Mouse (Mus musculus) gastrocnemius, adult 8-10 months (tissue): ENCODE measurements around the gene Npas3. TPM values are rescaled to one million over a fixed set of nuclear protein-coding genes. Genes with fewer than 3 reads are reported as not detected.

Source experiments
- DNase-seq, 2 experiments: peaks; one replicate each; pipeline ENCODE4 v3.0.0; 2022; ENCODE audit warnings: low spot score in 2 of 2
- total RNA-seq, 4 experiments: library from RNA; stranded (reverse); gene quantifications; 2 replicates each; pipeline ENCODE4 v1.2.4; 2022

Gene Npas3
- total RNA-seq, 4 experiments from 2014 or later: 0.07 TPM; not detected in 3

DNA sequence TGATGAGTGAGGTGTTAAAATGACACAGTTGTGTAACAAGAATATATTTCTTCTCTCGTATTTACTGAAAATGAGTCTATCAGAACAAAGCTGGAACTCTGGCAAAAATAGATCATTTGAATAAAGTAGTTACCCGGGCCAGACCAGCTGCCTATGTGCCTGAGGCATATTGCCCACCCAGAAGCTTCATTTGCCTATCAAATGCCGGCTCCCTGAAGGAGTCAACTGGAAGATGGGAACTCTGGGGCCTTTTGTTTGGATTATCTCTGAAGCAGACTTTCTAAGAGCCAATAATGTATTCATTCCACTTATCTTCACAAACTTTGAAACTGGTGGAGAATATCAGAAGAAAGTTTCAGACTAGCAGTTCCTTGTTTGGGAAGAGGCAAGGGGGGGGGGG, 862.5 kb downstream of the Npas3 start:
- DNase-seq: no peak

DNA sequence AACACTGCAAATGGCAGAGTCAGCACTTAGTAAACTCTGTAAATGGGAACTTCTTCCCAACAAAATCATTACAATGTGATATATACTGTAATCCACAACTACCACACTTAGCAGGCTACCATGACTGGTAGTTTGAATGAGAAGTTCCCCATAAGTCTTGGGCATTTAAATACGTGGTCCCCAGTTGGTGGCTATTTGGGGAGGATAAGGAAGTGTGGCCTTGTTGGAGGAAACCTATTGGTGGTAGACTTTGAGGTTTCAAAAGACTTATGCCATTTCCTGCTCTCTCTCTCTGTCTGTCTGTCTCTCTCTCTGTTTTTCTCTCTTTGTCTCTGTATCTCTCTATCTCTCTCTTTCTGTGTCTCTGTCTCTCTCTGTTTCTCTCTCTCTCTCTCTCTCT, 871.9 kb downstream of the Npas3 start:
- no peak for DNase-seq

DNA sequence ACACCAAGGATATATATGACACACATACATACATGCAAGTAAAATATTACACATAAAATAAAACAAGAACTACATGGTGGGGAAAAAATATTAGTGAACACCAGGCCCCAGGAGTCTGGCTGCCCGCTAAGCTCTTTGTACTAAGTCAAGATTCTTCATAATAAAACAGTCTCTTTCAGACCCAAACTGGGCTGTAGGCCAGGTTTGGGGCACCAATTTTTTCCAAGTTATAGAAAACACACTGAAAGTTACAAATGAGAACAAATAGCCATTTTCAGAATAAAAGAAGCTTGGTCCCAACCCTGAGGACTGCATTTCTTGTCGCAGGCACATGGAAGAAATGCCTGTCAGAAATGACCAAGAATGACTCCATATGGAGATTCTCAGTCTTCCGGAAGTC, 872.8 kb downstream of the Npas3 start:
- DNase-seq: no peak
